Mouse (Mus musculus): ENCODE results near the gene Agbl2.

DNA sequence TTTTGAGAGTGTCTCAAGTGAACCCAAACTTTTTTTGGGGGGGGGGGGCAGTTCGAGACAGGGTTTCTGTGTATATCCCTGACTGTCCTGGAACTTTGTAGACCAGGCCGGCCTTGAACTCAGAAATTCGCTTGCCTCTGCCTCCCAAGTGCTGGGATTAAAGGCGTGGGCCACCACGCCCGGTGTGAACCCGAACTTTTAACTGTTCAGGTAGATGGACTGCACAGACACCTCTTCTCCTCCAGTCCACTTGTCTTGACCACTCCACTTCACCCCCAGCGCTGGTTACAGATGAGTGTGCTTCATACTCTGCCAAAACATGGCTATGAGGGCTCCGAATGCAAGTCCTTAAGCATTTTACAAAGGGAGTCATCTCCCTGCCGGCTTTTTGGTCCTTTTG lies 35.4 kb upstream of the Agbl2 start:
- TF ChIP-seq CTCF (IDR thresholded peaks at IDR 0.05), result no peak
- no peak for TF ChIP-seq POLR2A (IDR thresholded peaks at IDR 0.05; ENCODE audit: insufficient read depth, low read depth, low read length)
- no peak for TF ChIP-seq EP300 (IDR thresholded peaks at IDR 0.05; ENCODE audit: insufficient read depth, low read depth, low read length)

All from heart, adult 2 months (tissue).